Mouse (Mus musculus): Measurements from ENCODE around the gene Ide. TPM values are rescaled to one million over a fixed set of nuclear protein-coding genes. Genes with fewer than 3 reads are reported as not detected.
A peak's percentile ranks its signal among the peaks of the same experiment; 100 is the strongest.
"Not testable (repeated sequence)": the region's sequence is repeated elsewhere in the genome, so short reads cannot be mapped to it uniquely, and the experiment has no call there.

The Ide gene
- total RNA-seq, 4 experiments from 2014 or later = 35.8 to 69.8 (median 40.3) TPM

- DNase-seq (ENCODE audit: low spot score in 2 of 2) = no peak
These were observed 68.5 kb downstream of the Ide start for GRCm38 (mm10) chr19:37269106-37269505.

DNA sequence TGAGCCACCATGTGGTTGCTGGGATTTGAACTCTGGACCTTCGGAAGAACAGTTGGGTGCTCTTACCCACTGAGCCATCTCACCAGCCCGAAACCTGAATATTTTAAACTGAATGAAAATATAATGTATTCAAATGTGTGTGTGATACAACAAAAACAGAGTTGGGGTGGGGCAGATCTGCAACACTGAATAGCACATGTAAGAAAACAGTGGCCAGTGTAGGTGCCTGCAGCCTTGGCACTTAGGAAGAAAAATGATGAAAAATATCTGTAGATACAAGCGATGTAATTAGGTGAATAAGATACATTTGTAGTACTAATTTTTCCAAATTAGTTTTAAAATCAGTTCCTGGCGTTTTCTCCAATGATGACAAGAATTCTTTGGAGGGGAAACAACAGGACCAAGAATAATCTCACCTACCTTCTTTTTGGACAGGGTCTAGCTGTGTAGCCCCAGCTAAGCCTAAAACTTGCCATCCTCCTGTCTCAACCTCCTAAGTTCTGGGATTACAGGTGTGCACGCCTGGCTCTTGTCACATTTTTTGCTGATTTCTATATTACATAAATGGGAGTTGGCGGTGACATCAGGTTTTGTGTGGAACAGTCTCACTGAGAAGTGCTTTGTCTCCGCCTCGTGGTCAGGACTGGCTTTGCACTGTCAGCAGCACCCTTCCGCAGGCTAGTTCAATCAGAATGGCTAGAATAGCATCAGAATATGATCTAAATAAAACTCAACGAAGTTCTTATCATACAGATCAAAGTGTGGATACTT lies 72.1 kb downstream of the Ide start:
- peak; percentile 84 to 93 for DNase-seq (ENCODE audit: low spot score in 2 of 2)

GRCm38 (mm10) chr19:37263943-37264897 lies 73.4 kb downstream of the Ide start:
- DNase-seq (ENCODE audit: low spot score in 2 of 2) = peak; percentile 44 to 61

DNA sequence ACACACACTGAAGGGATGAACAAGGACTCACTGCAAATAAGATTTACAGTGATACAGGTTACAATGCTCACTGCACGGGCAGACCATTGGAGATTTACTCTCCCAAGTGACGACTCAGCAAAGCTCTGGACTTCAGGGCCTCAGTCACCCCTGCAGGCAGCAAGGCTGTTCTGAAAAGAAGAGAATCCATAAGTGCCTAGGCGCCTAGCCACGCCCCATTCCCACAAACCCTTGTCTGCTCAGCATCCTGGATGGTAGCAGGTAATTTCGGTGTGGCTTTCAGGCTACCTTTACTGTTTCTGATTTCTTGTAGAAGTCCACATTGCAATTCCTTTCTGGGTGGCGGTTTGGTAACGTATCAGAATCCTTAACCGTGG lies 74.1 kb downstream of the Ide start:
- DNase-seq (ENCODE audit: low spot score in 2 of 2) = no peak

DNA sequence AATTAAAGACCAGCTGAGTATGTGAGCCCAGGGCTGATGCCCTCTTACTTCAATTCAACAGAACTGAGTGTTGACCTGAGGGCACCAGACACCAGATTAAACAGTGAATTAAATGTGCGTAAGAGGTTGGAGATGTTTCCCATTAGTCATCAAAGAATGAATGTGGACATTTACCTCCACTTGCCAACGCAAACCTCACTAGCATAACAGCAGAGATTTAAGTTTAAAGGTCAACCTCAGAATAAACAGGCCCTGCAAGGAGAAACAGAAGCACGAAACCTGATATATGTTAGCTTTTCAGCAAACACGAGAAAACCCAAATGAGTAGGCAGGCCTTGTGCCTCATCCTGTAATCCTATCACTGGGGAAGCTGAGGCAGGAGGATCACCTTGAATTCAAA lies 75.3 kb downstream of the Ide start:
- no peak for DNase-seq (ENCODE audit: low spot score in 2 of 2)

DNA sequence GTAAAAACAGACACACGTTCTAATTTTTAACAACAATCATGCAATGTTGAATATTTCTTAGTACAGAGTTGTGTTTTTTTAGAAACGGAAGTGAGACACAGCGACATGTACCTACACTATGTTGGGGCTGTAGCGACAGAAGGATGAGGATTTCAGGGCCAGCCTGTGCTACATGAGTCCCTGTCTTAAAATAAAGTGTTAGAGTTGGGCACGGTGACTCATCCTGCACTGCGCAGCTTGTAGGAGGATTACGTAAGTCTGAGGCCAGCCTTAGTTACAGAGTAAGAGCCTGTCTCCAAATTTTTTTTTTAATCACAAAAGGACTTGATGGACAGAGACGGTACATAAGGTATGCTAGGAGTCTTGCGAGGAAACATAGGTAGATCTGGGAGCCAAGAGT lies 82.3 kb downstream of the Ide start:
- peak in 1 of 2 experiments; percentile 43 for DNase-seq (ENCODE audit: low spot score in 2 of 2)

- DNase-seq (ENCODE audit: low spot score in 2 of 2) = no peak
These were observed 85.5 kb downstream of the Ide start for GRCm38 (mm10) chr19:37252104-37252503.

DNA sequence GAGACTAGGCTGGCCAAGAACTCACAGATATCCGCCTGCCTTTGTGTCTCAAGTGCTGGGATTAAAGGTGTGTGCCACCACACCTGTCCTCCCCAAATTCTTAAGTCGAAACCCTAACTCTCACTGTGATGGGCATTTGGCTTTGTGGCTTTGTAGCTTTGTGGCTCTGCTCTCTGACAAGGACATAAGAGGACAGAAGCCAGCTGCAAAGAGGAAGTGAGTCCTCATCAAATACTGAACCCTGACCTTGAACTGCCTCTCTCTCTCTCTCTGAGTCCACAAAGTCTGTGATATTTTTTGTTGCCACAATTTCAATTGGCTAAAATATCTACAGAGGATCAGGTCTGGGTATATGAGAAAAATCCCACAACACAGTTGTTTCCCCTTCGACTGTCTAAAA lies 89.5 kb downstream of the Ide start:
- no peak for DNase-seq (ENCODE audit: low spot score in 2 of 2)

DNA sequence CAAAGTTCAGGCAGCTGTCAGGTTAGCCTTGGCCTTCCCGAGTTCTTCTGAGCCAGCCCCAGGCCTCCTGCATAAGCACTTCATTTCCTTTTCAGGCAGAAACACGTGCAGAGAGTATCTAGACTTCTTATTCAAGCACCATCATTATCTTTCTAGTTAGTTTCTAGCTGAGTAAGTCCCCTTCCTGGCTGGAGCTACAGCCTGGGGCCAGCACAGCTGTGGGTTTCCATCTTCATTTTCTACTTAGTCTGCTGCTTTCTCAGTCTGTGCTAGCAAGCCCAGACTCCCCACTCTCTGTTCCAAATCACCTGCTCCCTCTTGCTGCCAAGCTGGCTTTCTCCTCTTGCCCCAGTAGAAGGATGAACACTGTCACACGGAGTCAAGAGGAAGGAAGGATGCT lies 90.8 kb downstream of the Ide start:
- DNase-seq (ENCODE audit: low spot score in 2 of 2) = no peak

DNA sequence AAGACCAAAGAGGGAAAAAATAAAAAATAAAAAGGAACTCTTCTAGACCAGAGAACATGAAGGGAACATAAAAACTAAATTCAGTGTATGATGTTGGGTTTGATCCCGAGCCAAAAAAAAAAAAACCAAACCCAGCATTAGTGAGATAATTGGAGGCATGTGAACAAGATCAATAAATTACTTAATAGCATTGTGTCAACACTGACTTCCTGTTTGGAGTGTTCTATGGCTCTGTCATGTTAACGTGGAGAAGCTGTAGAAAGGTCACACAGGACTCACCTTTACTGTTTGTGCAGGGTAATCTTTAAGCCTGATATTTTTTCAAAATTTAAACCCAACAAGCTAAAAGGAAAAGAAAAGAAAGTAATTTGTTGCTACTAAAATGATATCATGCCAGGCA lies 94.9 kb downstream of the Ide start:
- DNase-seq (ENCODE audit: low spot score in 2 of 2) = no peak

DNA sequence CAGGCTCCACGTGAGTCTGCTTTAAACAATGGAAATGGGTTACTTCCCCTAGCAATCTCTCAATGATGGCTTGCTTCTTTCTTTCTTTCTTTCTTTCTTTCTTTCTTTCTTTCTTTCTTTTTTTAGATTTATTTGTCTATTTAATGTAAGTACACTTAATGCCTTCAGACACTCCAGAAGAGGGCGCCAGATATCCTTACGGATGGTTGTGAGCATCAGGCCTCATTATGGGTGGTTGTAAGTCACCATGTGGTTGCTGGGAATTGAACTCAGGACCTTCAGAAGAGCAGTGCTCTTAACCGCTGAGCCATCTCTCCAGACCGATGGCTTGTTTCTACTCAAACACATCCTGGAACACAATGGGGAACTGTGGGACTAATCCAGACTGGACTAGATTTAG lies 96.5 kb downstream of the Ide start:
- DNase-seq (ENCODE audit: low spot score in 2 of 2) = no peak

DNA sequence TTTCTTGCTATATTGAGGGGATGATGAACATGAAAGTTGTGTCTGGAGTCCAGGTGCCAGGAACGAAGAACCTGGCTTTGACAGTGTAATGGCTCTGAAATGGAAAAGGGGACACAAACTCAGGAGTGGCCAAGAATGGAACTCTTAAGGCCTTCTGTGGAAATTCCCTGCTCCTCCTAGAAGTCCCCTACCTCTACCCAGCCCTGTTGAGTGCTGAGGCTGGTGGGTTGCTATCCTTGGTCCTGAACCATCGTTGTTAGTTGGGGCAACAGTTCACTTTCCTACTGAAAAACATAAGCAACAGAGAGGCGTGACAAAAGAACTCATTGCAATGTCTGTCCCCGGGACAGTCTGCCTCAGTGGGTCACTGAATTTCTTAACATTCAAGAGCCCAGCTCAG lies 98.6 kb downstream of the Ide start:
- no peak for DNase-seq (ENCODE audit: low spot score in 2 of 2)

- DNase-seq (ENCODE audit: low spot score in 2 of 2) = no peak
These were observed 99.0 kb downstream of the Ide start for GRCm38 (mm10) chr19:37238651-37239050.

DNA sequence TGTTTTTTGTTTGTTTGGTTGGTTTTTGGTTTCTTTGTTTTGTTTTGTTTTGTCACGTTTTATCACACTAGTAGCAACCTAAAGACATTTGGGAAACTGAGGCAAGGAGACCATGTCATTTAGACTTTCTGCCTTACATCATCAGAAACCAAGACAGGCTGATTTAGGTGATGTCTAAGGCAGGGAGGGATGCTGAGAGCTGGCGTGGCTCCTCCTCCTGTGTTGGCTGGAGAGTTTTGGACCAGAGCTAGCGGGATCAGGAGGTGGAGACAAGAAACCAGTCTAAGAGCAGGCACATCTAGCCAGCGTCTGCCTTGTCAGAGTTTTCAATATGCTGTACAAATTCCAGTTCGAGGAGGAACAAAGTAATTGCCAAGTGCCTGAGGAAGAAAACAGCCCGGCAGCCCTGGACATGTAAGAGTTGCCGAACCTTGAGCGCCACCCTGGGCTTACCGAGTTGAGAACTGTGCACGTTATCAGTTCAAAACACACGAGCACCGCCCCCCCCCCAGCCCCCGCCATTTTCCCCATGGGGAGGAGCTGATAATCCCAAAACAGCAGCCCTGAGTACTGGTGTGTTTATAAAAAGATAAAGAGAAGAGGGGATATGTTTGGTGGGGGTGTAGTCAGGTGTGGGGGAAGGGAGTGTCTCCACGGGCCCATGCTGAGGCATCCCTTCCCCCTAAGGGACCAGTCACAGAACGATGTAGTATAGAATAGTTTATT lies 99.8 kb downstream of the Ide start:
- DNase-seq (ENCODE audit: low spot score in 2 of 2) = no peak

DNA sequence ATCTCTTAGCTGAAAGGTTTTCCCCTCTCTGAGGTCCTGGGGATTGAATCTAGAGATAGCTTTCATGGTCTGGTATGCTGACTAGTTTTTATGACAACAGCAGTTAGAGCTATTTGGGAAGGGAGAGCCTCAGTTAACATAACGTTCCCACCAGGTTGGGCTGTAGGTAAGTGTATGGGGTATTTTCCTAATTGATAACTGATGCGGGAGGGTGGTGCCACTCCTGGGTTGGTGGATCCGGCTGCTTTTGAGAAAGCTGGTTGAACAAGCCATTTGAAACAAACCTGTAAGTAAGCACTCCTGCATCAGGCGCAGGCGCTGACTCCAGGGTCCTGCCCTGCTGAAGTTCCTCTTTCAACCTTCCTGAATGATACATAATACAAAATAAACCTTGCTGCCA lies 100.3 kb downstream of the Ide start:
- no peak for DNase-seq (ENCODE audit: low spot score in 2 of 2)

- no peak for DNase-seq (ENCODE audit: low spot score in 2 of 2)
These were observed 101.8 kb downstream of the Ide start for GRCm38 (mm10) chr19:37235818-37236217.

GRCm38 (mm10) chr19:37233561-37234539 lies 103.8 kb downstream of the Ide start:
- DNase-seq (ENCODE audit: low spot score in 2 of 2) = no peak

- DNase-seq (ENCODE audit: low spot score in 2 of 2) = not testable (repeated sequence)
These were observed 105.1 kb downstream of the Ide start for GRCm38 (mm10) chr19:37232598-37232997.

DNA sequence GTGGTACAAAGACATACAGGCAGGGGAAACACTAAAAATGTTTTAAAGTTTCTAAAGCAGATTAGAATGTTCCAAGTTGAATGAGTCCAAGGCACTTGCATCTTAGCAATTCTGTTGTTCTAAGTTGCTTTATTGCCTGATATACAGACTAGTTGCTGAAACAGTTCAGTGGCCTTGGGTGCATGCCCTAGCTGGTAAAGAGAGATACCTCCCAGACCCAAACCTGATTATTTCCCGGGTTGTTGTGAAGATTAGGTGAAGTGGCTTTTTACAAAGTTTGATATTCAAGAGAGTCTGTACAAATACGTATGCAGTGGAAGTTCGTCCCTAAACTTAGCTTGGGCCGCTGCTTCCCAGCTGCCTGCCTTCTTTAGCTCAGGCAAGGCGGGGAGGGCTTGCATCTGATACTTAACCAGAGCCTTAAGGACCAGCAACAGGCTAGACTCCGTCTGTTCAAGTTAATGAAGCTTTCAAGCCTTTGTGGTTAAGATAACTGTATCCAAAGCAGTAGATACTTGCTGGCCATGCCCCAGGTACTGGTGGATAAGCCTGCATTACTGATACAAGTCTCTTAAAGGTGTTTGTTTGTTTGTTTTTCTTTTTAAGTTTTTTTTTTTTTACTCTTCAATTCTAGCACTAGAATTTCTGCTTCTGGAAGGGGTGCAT lies 112.3 kb downstream of the Ide start:
- no peak for DNase-seq (ENCODE audit: low spot score in 2 of 2)

Data from layer of hippocampus, adult 8-10 months (tissue).